In the genomic region with DNA sequence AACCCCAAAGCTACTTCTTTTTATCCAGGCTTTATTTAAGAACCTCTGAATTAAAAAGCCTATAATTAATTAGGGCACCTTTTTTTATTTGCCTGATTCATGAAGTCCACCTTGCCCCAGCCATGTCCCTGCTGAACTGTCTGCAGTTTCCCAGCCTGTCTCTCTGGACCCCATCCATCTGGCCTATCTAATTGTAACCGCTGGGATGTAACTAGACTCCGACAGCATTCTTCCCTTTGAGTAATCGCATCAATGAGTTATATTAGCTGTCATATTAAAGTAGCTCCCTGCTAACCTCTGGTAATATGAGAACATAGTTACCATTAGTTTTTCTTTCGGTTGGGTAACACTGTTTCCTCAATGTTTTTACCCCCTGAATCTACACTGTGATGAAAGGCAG, we compare ENCODE assay signal across 8 mouse cellular contexts.
A peak's percentile ranks its signal among the peaks of the same experiment; 100 is the strongest.
DNase-seq lines count a peak whose midpoint lies in the region; ATAC-seq lines count a peak whose summit lies in the region.
"Had no signal": no experiment of that assay in that cellular context is flagged by ENCODE, and none has a peak within 500 bp of the region (broad histone marks: within the 10 kb centered on the region; RNA-seq: fewer than 3 reads in every experiment).

No protein-coding gene starts in this region.

- no peaks in the 10 kb centered on the region for H3K27me3 ChIP-seq in kidney, embryonic 14.5 days (ENCODE audit: control insufficient read depth, insufficient read depth, low read length)

- WGBS in kidney, embryonic 14.5 days, result 12% methylated on average over 4 of the region's 4 CpGs

- DNase-seq in kidney, postnatal 25 days, result no peak
- DNase-seq in 3T3-L1 (ENCODE audit: low read depth, low spot score), result peak; percentile 76
- DNase-seq in Muller cell, postnatal 12 days (ENCODE audit: inconsistent ontology term), result peak; percentile 37
- peak; percentile 43 for DNase-seq in gastrocnemius, postnatal 14 days
- no peak for DNase-seq in cerebellum, adult 11-12 months
- DNase-seq in adrenal gland, adult 8-10 months, result no peak
- DNase-seq: adrenal gland, postnatal 14 days had no signal

- H3K36me3 ChIP-seq in kidney, embryonic 14.5 days (ENCODE audit: control insufficient read depth, insufficient read depth, low read length), result no peaks in the 10 kb centered on the region

- no peak overlapping the region for H3K27ac ChIP-seq in kidney, embryonic 14.5 days (ENCODE audit: low read depth, low read length)

- no peak overlapping the region for H3K4me2 ChIP-seq in kidney, embryonic 14.5 days (replicated peaks; ENCODE audit: low read depth, low read length)

- H3K9ac ChIP-seq in kidney, embryonic 14.5 days (ENCODE audit: low read depth, low read length), result no peak overlapping the region

- H3K4me3 ChIP-seq in kidney, embryonic 14.5 days (ENCODE audit: low read length), result no peak overlapping the region

- H3K4me1 ChIP-seq in kidney, embryonic 14.5 days (ENCODE audit: control insufficient read depth, insufficient read depth, low read length), result 0 out of 2 replicates have a peak, but pooled peaks cover 3% of the 10 kb centered on the region

- intact Hi-C loops in gastrocnemius, postnatal 14 days (cut with DNase I; ENCODE audit: low total_unique reads), result no loop called here

- peak; percentile 77 for ATAC-seq in kidney, embryonic 14.5 days (ENCODE audit: low FRiP score, low TSS enrichment)

- H3K9me3 ChIP-seq in kidney, embryonic 14.5 days (ENCODE audit: control insufficient read depth, low read length), result no peaks in the 10 kb centered on the region

Comparison
In these comparisons a context has a peak if more than half of its experiments do, and no peak if none do; other contexts are left out.
1. DNase-seq: peak in 3T3-L1 (single experiment), Muller cell, postnatal 12 days (single experiment) and gastrocnemius, postnatal 14 days (single experiment); none in kidney, postnatal 25 days (0 of 2), cerebellum, adult 11-12 months (single experiment) and adrenal gland, adult 8-10 months (single experiment).